Mouse (Mus musculus) R1 (cell line): ENCODE data around the gene H2-DMb2.
"Not testable (repeated sequence)": the region's sequence is repeated elsewhere in the genome, so short reads cannot be mapped to it uniquely, and the experiment has no call there.

Experiments
- DNase-seq: peaks from one replicate; pipeline ENCODE4 v3.0.0-alpha.2; 2018; ENCODE audit warnings: low read depth, low spot score

Gene H2-DMb2

DNA sequence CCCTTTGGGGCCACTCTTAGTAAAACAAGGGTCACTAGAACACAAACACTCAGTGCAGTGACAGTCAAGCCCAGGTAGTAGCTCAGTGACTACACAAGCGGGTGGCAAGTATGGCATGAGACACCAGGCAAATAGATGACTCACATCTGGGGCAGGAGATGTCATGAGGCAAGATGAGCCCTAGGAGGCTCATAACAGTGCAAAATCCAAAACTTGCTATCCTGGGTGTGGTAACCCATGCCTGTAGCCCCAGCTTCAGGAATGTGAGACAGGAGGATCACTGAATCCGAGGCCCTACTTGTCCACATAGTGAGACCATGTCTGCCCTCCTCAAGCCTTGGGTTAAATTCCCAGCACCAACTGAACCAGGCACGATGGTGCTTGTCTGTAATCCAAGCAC lies 8.7 kb upstream of the H2-DMb2 start:
- no peak for DNase-seq

DNA sequence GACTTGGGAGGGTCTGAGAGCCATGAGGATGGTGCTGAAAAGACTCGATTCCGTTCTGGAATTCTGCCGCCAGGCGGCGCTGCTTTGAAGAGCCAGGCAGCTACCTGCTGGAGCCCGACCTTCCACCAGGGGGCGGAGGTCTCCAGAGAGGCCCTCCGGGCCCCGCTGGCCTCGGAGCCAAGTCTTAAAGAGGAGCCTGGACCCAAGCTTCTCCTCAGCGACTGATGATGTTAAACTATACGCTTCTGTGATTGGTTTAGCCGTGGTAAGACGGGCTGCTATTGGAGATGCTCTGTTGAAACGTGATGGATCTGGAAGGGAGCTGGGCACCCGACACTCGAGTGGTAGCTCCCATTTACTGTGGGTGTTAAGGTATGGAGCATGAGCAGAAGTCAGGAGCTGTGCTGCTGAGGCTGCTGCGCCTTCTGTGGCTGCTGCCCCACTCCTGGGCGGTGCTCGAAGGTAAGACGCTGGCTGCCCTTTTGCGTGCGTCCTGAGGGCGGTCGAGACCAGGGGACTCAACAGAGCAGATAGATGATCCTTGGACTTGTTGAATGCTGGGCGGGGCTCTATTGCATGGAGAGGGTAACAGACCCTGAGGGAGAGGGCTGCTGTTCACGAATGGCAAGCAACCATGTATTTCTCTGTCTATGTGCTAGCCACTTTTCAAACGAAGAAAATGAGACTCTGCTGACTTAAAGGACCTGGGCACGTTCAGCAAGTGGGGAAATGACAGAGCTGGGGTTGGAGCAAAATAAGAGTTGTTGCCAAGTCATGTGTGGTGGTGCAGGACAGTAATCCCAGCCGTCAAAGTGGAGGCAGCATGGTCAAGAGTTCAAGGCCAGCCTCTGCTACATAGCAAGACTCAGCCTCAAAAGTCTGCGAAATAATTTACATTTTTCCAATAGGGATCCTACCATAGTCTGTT lies 7.5 kb upstream of the H2-DMb2 start:
- DNase-seq, result peak; percentile 99

DNA sequence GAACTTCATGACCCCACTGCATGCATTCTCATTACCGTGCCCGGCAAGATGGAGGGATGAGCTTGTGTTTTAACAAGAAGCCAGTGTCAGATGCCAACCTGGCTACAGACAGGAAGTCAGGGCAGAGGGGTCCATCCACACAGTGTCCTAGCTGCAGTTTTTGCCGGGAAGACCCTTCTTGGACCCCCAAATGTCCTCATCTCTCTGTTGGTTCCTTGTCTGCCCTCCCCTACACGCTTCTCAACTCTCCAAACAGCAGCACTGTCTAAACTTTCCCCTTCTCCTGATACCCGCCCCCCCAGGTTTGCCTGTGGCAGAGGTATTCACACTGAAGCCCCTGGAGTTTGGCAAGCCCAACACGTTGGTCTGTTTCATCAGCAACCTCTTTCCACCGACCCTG lies 5.5 kb upstream of the H2-DMb2 start:
- DNase-seq, result no peak

DNA sequence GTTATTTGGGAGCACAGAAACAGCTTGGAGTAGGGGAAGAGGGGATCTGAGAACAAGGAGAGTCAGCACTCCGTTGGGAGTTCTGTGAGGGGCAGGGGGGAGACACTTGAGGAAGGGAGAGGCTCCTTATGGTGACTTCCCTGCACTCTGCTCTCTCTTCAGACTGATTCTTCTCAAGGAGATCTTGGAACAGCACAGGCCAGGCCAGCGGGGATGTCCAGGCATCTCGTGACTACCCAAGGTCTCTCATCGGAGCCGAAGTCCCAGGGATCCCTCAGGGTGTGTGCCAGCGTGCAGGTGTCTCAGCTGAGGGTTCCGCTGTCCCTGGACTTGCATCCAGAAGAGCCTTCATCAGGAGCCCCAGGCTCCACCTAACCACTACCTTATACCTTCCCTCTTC lies 4.5 kb upstream of the H2-DMb2 start:
- no peak for DNase-seq

- DNase-seq, result peak; percentile 76
Measured at GRCm38 (mm10) chr17:34139416-34139815, 3.7 kb upstream of the H2-DMb2 start.

- no peak for DNase-seq
Measured at GRCm38 (mm10) chr17:34140240-34140639, 2.9 kb upstream of the H2-DMb2 start.

- DNase-seq, result no peak
Measured at GRCm38 (mm10) chr17:34141448-34141847, 1.7 kb upstream of the H2-DMb2 start.

DNA sequence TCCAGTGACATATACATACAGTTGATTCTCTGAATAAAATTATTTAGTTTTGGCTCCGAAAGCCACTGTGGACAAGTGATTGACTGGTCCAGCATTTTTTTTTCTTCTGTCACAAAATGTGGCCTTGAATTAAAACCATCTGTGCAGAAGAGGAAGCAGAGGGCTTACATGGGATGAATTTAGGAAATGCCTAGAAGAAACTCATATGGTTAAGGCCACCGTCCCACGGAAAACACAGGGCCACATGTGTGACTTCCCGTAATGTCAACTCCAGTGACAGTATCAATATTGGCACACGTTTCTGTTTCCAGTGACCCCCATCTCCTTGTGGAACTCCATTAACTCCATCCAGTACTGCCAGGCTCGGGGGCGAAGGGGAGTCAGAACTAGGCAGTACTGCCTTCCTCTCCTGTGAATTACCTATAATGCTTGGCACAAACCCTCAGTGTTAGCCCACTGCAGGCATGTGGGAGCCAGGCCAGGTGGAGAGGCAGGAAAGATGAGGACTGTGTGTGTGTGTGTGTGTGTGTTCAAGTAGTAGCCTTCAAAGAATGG lies 574 bp upstream of the H2-DMb2 start:
- DNase-seq, result no peak

DNA sequence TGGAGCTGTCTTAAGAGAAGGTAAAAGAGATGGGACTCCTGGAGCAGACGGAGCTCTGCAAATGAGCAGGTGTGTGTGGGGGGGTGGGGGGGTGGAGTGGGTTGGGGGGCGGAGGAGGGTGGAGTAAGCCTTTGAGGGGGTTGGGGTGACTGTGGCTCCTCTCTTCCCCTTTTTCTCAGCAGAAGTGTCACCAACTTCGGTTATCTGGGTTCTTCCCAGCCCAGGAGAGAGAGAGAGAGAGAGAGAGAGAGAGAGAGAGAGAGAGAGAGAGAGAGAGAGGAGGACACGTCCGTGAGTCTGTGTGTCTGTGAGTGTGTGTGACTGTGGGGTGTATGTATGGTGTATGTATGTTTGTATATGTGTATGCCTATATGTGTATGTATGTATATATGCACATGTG lies 354 bp downstream of the H2-DMb2 start:
- DNase-seq, result no peak

DNA sequence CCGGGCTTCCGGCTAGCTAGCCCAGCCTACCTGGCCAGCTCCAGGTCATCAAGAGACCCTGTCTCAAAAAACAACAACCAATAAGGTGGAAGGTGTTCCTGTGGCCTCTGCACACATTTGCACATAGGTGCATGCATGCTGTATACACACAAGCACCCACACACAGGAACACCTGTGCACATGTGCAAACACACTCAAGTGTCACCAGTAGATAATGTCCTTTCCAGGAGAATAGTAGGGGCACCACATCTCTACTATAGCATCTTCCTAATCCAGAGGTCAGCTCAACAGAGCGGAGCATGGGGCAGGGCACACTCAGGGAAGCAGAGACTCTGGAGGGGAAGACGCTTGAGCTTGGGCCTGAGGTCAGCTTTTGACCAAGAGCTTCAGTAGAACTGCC lies 1.1 kb downstream of the H2-DMb2 start:
- not testable (repeated sequence) for DNase-seq

DNA sequence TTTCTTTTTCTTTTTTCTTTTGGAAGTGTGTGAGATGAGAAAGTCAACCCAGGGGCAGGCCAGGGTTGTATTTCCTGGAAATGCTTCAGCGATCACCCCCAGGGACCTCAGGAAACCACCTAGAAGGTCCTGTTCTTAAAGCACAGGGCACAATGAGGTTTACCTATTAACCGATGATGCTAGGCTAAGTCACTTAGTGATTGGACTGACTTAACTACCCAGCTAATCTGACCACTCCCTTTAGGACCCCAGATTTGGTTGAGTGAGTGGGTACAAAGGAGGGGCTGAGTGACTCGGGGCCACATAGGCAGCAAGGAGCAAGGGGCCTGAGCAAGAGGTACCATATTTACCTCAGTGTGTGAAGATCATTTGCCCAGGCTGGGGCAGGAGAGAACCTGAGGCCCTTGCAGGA lies 1.9 kb downstream of the H2-DMb2 start:
- no peak for DNase-seq

DNA sequence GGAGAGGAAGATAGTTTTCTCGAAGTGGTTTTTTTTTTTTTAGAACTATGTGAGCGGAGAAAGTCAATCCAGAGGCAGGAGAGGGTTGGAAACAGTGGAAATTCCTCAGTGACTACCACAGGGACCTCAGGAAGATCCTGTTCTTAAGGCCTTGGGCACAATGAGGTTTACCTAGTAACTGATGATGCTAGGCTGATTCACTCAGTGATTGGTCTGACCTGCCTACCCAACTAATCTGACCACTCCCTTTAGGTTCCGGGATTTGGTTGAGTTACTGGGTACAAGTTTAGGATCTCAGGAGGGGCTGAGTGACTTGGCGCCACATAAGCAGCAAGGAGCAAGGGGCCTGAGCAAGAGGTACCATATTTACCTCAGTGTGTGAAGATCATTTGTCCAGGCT lies 9.8 kb downstream of the H2-DMb2 start, which contains the start of gene H2-DMb1:
TSS of gene H2-DMb1 (plus strand) at position 150 of the 400 bp plus-strand sequence.
- peak; percentile 75 for DNase-seq

DNA sequence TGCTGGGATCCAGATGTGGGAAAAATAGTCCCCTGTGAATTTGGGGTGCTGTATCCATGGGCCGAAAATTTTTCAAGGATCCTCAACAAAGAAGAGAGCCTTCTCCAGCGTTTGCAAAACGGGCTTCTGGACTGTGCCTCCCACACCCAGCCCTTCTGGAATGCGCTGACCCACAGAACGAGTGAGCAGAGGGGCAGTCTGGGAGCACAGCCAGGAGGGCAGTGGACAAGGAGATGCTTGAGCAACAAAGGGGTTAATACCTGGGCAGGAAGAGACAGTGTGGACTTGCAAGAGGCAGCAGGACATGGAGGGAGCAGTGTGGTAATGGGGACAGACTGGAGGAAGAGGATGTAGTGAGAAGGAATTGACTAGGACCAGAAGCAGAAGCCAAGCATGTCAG lies 12.4 kb downstream of the H2-DMb2 start:
- no peak for DNase-seq

GRCm38 (mm10) chr17:34164202-34164895 lies 21.2 kb downstream of the H2-DMb2 start:
- peak; percentile 44 for DNase-seq

GRCm38 (mm10) chr17:34165033-34165730 lies 22.1 kb downstream of the H2-DMb2 start:
- DNase-seq, result peak; percentile 55

GRCm38 (mm10) chr17:34169279-34169678 lies 26.2 kb downstream of the H2-DMb2 start:
- DNase-seq, result peak; percentile 37

DNA sequence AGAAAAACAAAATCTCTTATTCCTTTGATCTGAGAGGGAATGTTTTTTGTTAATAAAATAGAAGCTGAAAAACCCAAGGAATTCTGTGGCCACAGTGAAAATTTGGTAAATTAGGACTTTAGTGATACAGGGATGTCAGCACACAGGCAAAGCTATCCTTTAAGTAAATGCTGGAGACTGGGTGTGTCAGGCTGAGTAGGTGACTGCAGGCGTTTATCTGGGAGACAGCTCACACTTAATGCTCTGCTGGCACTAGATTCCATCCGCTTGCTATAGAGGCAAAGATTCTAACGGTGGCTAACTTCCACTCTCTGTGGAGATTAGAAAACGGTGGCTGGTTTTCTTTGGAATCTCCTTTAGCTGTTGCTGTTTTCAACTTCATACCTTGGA lies 27.4 kb downstream of the H2-DMb2 start:
- DNase-seq, result no peak

DNA sequence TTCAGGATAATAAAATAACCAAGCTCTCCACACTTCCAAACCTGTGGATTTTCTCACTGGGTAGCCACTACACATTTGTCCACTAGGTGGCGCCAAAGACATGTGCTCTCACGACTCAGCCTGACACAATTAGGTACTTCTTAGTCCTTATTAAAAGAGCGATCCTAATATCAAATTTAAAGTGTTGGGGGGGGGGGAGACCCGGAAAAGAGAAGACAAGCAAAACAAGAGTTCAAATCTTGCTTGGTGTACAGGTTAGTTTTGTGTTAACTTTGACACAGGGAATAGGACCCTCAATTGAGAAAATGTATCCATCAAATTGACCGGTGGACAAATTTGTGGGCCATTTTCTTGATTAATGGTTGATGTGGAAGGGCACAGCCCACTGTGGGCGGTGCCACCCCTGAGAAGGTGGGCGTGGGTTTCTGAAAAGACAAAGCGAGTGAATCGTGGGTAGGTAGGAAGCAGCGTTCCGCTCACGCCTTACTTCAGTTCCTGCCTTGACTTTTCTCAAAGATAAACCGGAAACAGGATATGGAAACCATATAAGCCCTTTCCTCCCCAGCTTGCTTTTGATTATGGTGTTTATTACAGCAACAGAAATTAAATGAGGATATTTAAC lies 27.9 kb downstream of the H2-DMb2 start:
- DNase-seq, result peak; percentile 72

DNA sequence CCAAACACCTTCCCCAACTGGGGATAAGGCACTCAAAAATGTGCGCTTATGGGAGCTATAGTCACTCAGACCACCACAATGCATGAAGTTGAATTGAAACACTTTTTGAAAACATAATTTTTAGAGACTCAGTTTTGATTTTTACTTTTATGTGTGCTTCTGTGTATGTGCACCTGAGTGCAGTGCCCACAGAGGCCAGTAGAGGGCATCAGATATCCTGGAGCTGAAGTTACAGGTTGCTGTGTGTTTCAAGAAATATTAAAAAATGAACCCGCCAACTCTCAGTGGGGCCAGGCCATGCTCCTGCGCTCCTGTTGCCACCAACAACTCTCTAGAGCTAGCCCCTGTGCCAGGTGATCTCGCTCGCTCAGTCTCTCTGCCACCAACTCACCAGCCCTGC lies 29.4 kb downstream of the H2-DMb2 start:
- peak; percentile 33 for DNase-seq

GRCm38 (mm10) chr17:34174075-34174474 lies 31.0 kb downstream of the H2-DMb2 start:
- DNase-seq, result no peak

- peak; percentile 54 for DNase-seq
Measured at GRCm38 (mm10) chr17:34177179-34177578, 34.1 kb downstream of the H2-DMb2 start.
